Mouse (Mus musculus): Measurements from ENCODE around the gene Rnf111. TPM values are rescaled to one million over a fixed set of nuclear protein-coding genes. Genes with fewer than 3 reads are reported as not detected.

Gene Rnf111
- polyA plus RNA-seq, 1 experiment from 2014 or later: 13.1 TPM

DNA sequence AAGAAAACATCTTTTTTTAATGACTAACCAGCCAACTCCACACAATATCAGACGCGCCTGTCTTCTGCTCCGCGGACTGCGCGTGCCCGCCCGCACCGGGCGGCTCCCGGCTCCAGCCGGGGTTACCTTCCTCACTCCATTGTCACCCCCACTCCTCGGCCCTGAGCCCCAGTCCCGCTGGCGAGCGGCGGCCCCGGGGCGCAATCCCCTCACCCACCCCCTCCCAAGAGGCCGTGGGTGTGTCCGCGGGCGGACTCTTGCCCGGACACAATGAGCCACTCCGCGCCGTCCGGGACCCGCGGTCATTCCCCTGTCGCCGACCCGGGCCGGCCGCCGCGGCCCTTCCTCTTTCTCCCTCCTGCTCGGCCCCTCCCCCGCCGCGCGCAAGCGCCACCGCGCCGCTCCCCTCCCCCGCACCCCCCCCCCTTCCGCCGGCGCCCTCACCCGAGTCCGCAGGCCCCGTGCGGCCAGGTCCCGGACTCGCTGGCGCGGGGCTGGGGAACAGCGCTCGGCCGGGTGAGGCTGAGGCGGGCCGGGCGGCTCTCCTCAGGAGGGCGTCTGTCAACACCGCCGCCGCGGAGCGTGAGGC, 416 bp downstream of the Rnf111 start:
- Histone ChIP-seq H3K9ac (ENCODE audit: low read depth, low read length) (peak overlapping the region; percentile 98), H3K27me3 (replicated peaks; ENCODE audit: control insufficient read depth, insufficient read depth, low read length) (no peaks in the 10 kb centered on the region), H3K4me3 (ENCODE audit: low read depth, low read length) (peak overlapping the region; percentile 98), H3K36me3 (ENCODE audit: control insufficient read depth, insufficient read depth) (no peaks in the 10 kb centered on the region), H3K27ac (ENCODE audit: low read depth, low read length) (peak overlapping the region; percentile 99), H3K4me1 (replicated peaks; ENCODE audit: control insufficient read depth, insufficient read depth, low read length) (0 out of 2 replicates have a peak, but pooled peaks cover 4% of the 10 kb centered on the region), H3K4me2 (replicated peaks; ENCODE audit: low read depth) (peak overlapping the region; percentile 64), H3K9me3 (ENCODE audit: control insufficient read depth) (no peaks in the 10 kb centered on the region)
- no peak for TF ChIP-seq CTCF (IDR thresholded peaks at IDR 0.05; ENCODE audit: low read depth)
- 0% methylated on average over 27 of the region's 70 CpGs for WGBS
- ATAC-seq: peak; percentile 85

DNA sequence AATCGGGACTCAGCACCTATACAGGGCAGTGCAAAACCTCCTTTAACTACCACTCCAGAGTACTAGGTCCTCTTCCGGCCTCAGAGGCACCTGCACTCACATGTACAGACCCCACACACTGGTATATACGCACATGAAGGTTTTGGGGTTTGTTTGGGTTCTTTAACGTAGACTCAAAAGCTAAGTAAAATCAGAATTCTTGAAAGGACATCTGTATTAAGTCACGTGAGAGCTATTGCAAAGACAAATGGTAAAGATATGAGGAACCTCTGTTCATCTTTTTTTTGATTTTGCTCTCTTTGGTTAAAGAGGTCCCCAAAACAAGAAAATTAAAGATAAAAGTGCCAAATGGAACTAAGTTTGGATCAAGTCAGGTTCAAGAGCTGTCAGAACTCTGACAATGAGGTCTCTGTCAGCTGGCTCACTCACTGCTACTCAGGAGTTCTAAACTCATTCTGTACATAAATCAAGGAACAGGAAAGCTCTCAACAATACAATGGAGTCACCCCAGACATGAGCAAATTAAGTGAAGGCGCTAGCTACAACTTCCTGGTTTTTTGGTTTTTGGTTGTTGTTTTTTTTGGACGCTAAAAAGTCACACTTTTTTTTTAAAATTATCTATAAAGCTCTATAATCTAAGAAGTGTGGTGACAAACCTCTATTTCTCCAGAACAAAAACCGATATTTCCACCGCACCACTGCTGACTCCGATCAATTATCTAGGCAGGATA, 1.1 kb downstream of the Rnf111 start:
- Histone ChIP-seq H3K9ac (ENCODE audit: low read depth, low read length) (peak overlapping the region; percentile 98), H3K9me3 (ENCODE audit: control insufficient read depth) (no peaks in the 10 kb centered on the region), H3K27me3 (replicated peaks; ENCODE audit: control insufficient read depth, insufficient read depth, low read length) (no peaks in the 10 kb centered on the region), H3K4me1 (replicated peaks; ENCODE audit: control insufficient read depth, insufficient read depth, low read length) (0 out of 2 replicates have a peak, but pooled peaks cover 4% of the 10 kb centered on the region), H3K4me2 (replicated peaks; ENCODE audit: low read depth) (peak overlapping the region; percentile 64), H3K27ac (ENCODE audit: low read depth, low read length) (peak overlapping the region; percentile 99), H3K36me3 (ENCODE audit: control insufficient read depth, insufficient read depth) (no peaks in the 10 kb centered on the region), H3K4me3 (ENCODE audit: low read depth, low read length) (peak overlapping the region; percentile 98)
- WGBS: 27% methylated on average over 10 of the region's 10 CpGs
- TF ChIP-seq CTCF (IDR thresholded peaks at IDR 0.05; ENCODE audit: low read depth): no peak
- ATAC-seq: no peak

DNA sequence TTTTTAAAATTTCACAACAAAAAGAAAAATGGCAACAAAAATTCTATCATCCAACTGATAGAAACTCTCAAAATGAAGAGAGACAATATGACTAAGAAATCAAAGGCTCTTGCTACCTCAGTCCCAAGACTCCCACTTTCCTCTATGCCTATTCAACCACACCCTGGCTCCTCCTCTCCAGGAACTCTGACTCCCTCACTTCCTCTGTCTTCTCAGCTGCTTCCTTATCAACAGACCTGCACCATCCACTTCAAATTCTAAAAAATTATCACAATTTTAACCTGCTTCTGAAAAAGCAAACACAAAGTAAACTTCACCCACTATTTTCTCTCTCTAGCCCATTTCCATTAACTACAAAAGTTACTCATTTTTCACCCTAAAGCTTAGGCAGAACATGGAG, 6.5 kb downstream of the Rnf111 start:
- Histone ChIP-seq H3K9me3 (ENCODE audit: control insufficient read depth) (no peaks in the 10 kb centered on the region), H3K4me2 (replicated peaks; ENCODE audit: low read depth) (no peak overlapping the region), H3K4me3 (ENCODE audit: low read depth, low read length) (no peak overlapping the region), H3K36me3 (ENCODE audit: control insufficient read depth, insufficient read depth) (peaks cover 11% of the 10 kb centered on the region), H3K4me1 (replicated peaks; ENCODE audit: control insufficient read depth, insufficient read depth, low read length) (no peaks in the 10 kb centered on the region), H3K27ac (ENCODE audit: low read depth, low read length) (no peak overlapping the region), H3K9ac (ENCODE audit: low read depth, low read length) (no peak overlapping the region), H3K27me3 (replicated peaks; ENCODE audit: control insufficient read depth, insufficient read depth, low read length) (no peaks in the 10 kb centered on the region)
- ATAC-seq: no peak
- no peak for TF ChIP-seq CTCF (IDR thresholded peaks at IDR 0.05; ENCODE audit: low read depth)

DNA sequence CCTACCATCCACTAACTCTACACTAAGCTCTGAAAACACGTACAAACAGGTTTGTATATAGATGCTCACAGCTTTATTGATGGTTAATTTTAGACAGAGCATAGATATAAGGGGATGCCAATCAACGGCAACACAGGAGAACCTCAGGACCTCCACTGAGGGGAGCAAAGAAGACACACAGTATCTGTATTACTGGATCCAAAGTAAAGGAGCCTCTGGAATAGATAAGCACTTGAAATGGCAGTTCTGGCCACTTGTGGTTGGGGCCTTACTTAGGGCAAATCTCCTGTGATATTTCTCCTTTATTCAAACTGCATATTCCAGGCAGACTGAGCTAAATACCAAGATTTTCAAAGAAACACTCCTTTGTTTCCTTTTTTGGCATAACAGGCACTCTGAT, 10.5 kb downstream of the Rnf111 start:
- H3K4me2 ChIP-seq (replicated peaks; ENCODE audit: low read depth): no peak overlapping the region
- H3K36me3 ChIP-seq (ENCODE audit: control insufficient read depth, insufficient read depth): peaks cover 16% of the 10 kb centered on the region
- TF ChIP-seq CTCF (IDR thresholded peaks at IDR 0.05; ENCODE audit: low read depth): no peak
- no peak overlapping the region for H3K9ac ChIP-seq (ENCODE audit: low read depth, low read length)
- no peak overlapping the region for H3K4me3 ChIP-seq (ENCODE audit: low read depth, low read length)
- H3K27ac ChIP-seq (ENCODE audit: low read depth, low read length): no peak overlapping the region
- WGBS: 86% methylated on average over 2 of the region's 2 CpGs
- H3K27me3 ChIP-seq (replicated peaks; ENCODE audit: control insufficient read depth, insufficient read depth, low read length): no peaks in the 10 kb centered on the region
- no peak for ATAC-seq
- H3K9me3 ChIP-seq (ENCODE audit: control insufficient read depth): no peaks in the 10 kb centered on the region
- no peaks in the 10 kb centered on the region for H3K4me1 ChIP-seq (replicated peaks; ENCODE audit: control insufficient read depth, insufficient read depth, low read length)

DNA sequence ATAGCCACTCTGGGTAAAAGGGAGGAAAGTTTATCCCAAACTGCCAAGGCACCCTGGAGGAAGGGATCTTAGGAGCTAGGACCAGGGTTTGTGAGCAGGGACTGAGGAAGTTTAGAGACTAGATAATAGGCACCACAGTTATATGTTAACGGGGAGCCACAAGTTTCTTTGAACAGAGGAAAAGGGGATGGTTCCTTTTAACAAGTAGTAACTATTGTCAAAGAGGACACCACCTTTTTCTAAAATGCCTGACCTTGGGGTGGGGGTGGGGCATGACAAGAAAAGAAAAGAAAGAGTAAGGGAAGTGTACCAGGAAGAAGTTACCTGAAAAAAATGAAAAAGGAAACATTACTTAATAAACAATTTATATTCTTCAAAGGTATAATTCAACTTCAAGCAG, 12.3 kb downstream of the Rnf111 start:
- H3K4me1 ChIP-seq (replicated peaks; ENCODE audit: control insufficient read depth, insufficient read depth, low read length): no peaks in the 10 kb centered on the region
- no peaks in the 10 kb centered on the region for H3K27me3 ChIP-seq (replicated peaks; ENCODE audit: control insufficient read depth, insufficient read depth, low read length)
- ATAC-seq: no peak
- no peak overlapping the region for H3K9ac ChIP-seq (ENCODE audit: low read depth, low read length)
- 81% methylated on average over 1 of the region's 1 CpGs for WGBS
- H3K27ac ChIP-seq (ENCODE audit: low read depth, low read length): no peak overlapping the region
- no peak overlapping the region for H3K4me2 ChIP-seq (replicated peaks; ENCODE audit: low read depth)
- H3K4me3 ChIP-seq (ENCODE audit: low read depth, low read length): no peak overlapping the region
- H3K9me3 ChIP-seq (ENCODE audit: control insufficient read depth): no peaks in the 10 kb centered on the region
- peaks cover 16% of the 10 kb centered on the region for H3K36me3 ChIP-seq (ENCODE audit: control insufficient read depth, insufficient read depth)
- no peak for TF ChIP-seq CTCF (IDR thresholded peaks at IDR 0.05; ENCODE audit: low read depth)

DNA sequence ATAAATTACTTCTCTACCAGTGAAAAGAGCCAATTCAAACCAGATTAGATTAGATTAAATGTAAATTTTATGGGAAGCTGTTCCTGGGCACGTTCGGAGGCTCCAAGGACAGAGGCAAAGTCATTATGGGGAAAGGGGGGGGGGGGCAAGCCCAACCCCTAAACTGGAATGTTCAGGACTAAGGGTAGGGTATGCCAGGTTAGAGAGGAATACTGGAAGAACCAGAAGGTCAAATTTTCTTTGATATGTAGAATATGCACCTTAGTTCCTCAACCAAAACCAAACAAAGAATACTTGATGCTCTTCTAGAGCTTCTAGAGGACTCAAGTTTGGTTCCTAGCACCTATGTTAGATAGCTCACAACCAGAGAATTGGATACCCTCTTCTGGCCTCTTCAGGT, 16.1 kb downstream of the Rnf111 start:
- peaks cover 6% of the 10 kb centered on the region; the same call in 1 of the 2 replicates for H3K36me3 ChIP-seq (ENCODE audit: control insufficient read depth, insufficient read depth)
- no peak overlapping the region for H3K4me2 ChIP-seq (replicated peaks; ENCODE audit: low read depth)
- TF ChIP-seq CTCF (IDR thresholded peaks at IDR 0.05; ENCODE audit: low read depth): no peak
- no peaks in the 10 kb centered on the region for H3K9me3 ChIP-seq (ENCODE audit: control insufficient read depth)
- ATAC-seq: no peak
- no peaks in the 10 kb centered on the region for H3K4me1 ChIP-seq (replicated peaks; ENCODE audit: control insufficient read depth, insufficient read depth, low read length)
- H3K27me3 ChIP-seq (replicated peaks; ENCODE audit: control insufficient read depth, insufficient read depth, low read length): no peaks in the 10 kb centered on the region
- no peak overlapping the region for H3K4me3 ChIP-seq (ENCODE audit: low read depth, low read length)
- 51% methylated on average over 2 of the region's 2 CpGs for WGBS
- H3K9ac ChIP-seq (ENCODE audit: low read depth, low read length): no peak overlapping the region
- H3K27ac ChIP-seq (ENCODE audit: low read depth, low read length): no peak overlapping the region

Data from intestine, postnatal 0 days (tissue).